Mouse (Mus musculus) spleen, adult 2 months (tissue): ENCODE results near the gene Tagap1. TPM values are rescaled to one million over a fixed set of nuclear protein-coding genes. Genes with fewer than 3 reads are reported as not detected.
"Not testable (repeated sequence)": the region's sequence is repeated elsewhere in the genome, so short reads cannot be mapped to it uniquely, and the experiment has no call there.

Experiments
- DNase-seq, 2 experiments: peaks; one replicate each; pipeline versions ENCODE4 v3.0.0 to v3.0.0-alpha.2; 2012 to 2021; ENCODE audit warnings: low spot score in 2 of 2, low read depth in 1 of 2
- H3K27ac ChIP-seq: fragments of 200-500 bp; 2 replicates; pipeline ENCODE4 v1.5.1; 2012; ENCODE audit warnings: low read length, inconsistent platforms; ENCODE audit not compliant: insufficient read depth
- H3K27me3 ChIP-seq: fragments of 200-500 bp; 2 replicates; pipeline ENCODE4 v1.6.1; 2012; ENCODE audit warnings: mild to moderate bottlenecking, moderate library complexity, low read length, inconsistent platforms; ENCODE audit not compliant: control insufficient read depth, insufficient read depth
- H3K36me3 ChIP-seq: fragments of 200-500 bp; 2 replicates; pipeline ENCODE4 v1.6.1; 2012; ENCODE audit warnings: mild to moderate bottlenecking, low read length, inconsistent platforms; ENCODE audit not compliant: control insufficient read depth, insufficient read depth
- H3K4me1 ChIP-seq: fragments of 200-500 bp; 2 replicates; pipeline ENCODE4 v1.6.1; 2011; ENCODE audit warnings: inconsistent platforms; ENCODE audit not compliant: control insufficient read depth, insufficient read depth, insufficient read length
- H3K4me3 ChIP-seq: fragments of 200-500 bp; 2 replicates; pipeline ENCODE4 v1.5.1; 2011; ENCODE audit warnings: mild to moderate bottlenecking, inconsistent platforms; ENCODE audit not compliant: insufficient read depth, insufficient read length; ENCODE audit errors: extremely low read depth
- CTCF ChIP-seq: fragments of 200-500 bp; IDR thresholded peaks from 2 replicates; pipeline ENCODE4 v1.5.1; 2011; ENCODE audit warnings: mild to moderate bottlenecking, inconsistent platforms; ENCODE audit not compliant: insufficient read depth, insufficient read length, insufficient replicate concordance; ENCODE audit errors: extremely low read depth
- WGBS: fragments of 180-500 bp; shearing (Covaris S2); methylation state at CpG from one replicate; pipeline ENCODE4 v1.1.7; 2018; 5-methylcytosine and 5-hydroxymethylcytosine counted together
- polyA plus RNA-seq: library from polyadenylated mRNA; depleted of rRNA; stranded (reverse); fragments of >200 nt; gene quantifications from 2 replicates; pipeline ENCODE4 v1.2.3, GENCODE M21; 2012

The Tagap1 gene
- polyA plus RNA-seq, 1 experiment = 11.4 TPM

- not testable (repeated sequence) for H3K4me3 ChIP-seq, H3K27ac ChIP-seq, H3K27me3 ChIP-seq, H3K36me3 ChIP-seq, H3K4me1 ChIP-seq, DNase-seq
- TF ChIP-seq CTCF = 0 out of 2 replicates have a peak, but pooled peaks have one; percentile 4
- 9% methylated on average over 6 of the region's 6 CpGs for WGBS
Measured at GRCm38 (mm10) chr17:6965364-6965763, 4.4 kb upstream of the Tagap1 start.

- not testable (repeated sequence) for DNase-seq, H3K4me3 ChIP-seq, H3K36me3 ChIP-seq, H3K27me3 ChIP-seq, H3K4me1 ChIP-seq, H3K27ac ChIP-seq
- WGBS = 25% methylated on average over 4 of the region's 4 CpGs
Measured at GRCm38 (mm10) chr17:6962936-6963335, 2.0 kb upstream of the Tagap1 start.

- not testable (repeated sequence) for DNase-seq, H3K27ac ChIP-seq, H3K36me3 ChIP-seq, H3K4me1 ChIP-seq, H3K27me3 ChIP-seq, H3K4me3 ChIP-seq
- 44% methylated on average over 4 of the region's 6 CpGs for WGBS
Measured at GRCm38 (mm10) chr17:6962339-6962738, 1.4 kb upstream of the Tagap1 start.

- DNase-seq, H3K4me1 ChIP-seq, H3K36me3 ChIP-seq, H3K27me3 ChIP-seq: not testable (repeated sequence)
- under 1% methylated on average over 15 of the region's 48 CpGs for WGBS
- Histone ChIP-seq H3K4me3 (peak overlapping the region; percentile 42), H3K27ac (peak overlapping the region; percentile 41)
Measured at GRCm38 (mm10) chr17:6961181-6962000, 435 bp upstream of the Tagap1 start.

- H3K27me3 ChIP-seq, H3K36me3 ChIP-seq, H3K27ac ChIP-seq, H3K4me1 ChIP-seq, DNase-seq, H3K4me3 ChIP-seq: not testable (repeated sequence)
- 0% methylated on average over 12 of the region's 12 CpGs for WGBS
Measured at GRCm38 (mm10) chr17:6960349-6960748, 607 bp downstream of the Tagap1 start.

- DNase-seq, H3K36me3 ChIP-seq, H3K4me1 ChIP-seq, H3K4me3 ChIP-seq, H3K27me3 ChIP-seq, H3K27ac ChIP-seq: not testable (repeated sequence)
- WGBS = 60% methylated on average over 5 of the region's 6 CpGs
Measured at GRCm38 (mm10) chr17:6959543-6960259, 1.3 kb downstream of the Tagap1 start.

- not testable (repeated sequence) for H3K4me3 ChIP-seq, DNase-seq, H3K4me1 ChIP-seq, H3K27me3 ChIP-seq, H3K36me3 ChIP-seq, H3K27ac ChIP-seq
- WGBS = 88% methylated on average over 7 of the region's 8 CpGs
Measured at GRCm38 (mm10) chr17:6958881-6959280, 2.1 kb downstream of the Tagap1 start.

GRCm38 (mm10) chr17:6948769-6949228 lies 12.2 kb downstream of the Tagap1 start:
- H3K4me1 ChIP-seq, H3K36me3 ChIP-seq, H3K27me3 ChIP-seq, DNase-seq: not testable (repeated sequence)
- Histone ChIP-seq H3K4me3 (peak overlapping the region; percentile 82; the same call in 1 of the 2 replicates), H3K27ac (peak overlapping the region; percentile 72; the same call in 1 of the 2 replicates)
- 5% methylated on average over 9 of the region's 9 CpGs for WGBS

- not testable (repeated sequence) for H3K27me3 ChIP-seq, H3K36me3 ChIP-seq, H3K4me1 ChIP-seq
- Histone ChIP-seq H3K4me3 (peak within 1 kb of the TSS; percentile 82), H3K27ac (peak within 1 kb of the TSS; percentile 72)
- under 1% methylated on average over 69 of the region's 73 CpGs for WGBS
- peak in 1 of 2 experiments; percentile 75 for DNase-seq
Measured at GRCm38 (mm10) chr17:6947984-6948768, 12.8 kb downstream of the Tagap1 start, which contains the start of gene Rsph3b. Rsph3b (minus strand) TSS chr17:6948682.

GRCm38 (mm10) chr17:6947637-6947983 lies 13.3 kb downstream of the Tagap1 start:
- H3K4me1 ChIP-seq, H3K27me3 ChIP-seq, H3K36me3 ChIP-seq, DNase-seq, H3K27ac ChIP-seq: not testable (repeated sequence)
- H3K4me3 ChIP-seq = peak overlapping the region; percentile 82; the same call in 1 of the 2 replicates
- no CpG with 5 or more reads among the region's 8 CpGs for WGBS
